Mouse (Mus musculus) lung, postnatal 0 days (tissue): Measurements from ENCODE around the gene Lrcol1.

Experiments
- CTCF ChIP-seq: IDR thresholded peaks from 2 replicates; pipeline ENCODE4 v1.5.1; 2016; ENCODE audit warnings: antibody characterized with exemption, mild to moderate bottlenecking
- EP300 ChIP-seq: IDR thresholded peaks from 2 replicates; pipeline ENCODE4 v1.6.1; 2016; ENCODE audit warnings: antibody characterized with exemption, mild to moderate bottlenecking, control low read depth

GRCm38 (mm10) chr5:110403931-110404330 is 59.4 kb downstream of the Lrcol1 start:
- no peak for TF ChIP-seq EP300
- no peak for TF ChIP-seq CTCF
